Mouse (Mus musculus) 416B (cell line): ENCODE measurements around the gene Rbm4.
"Not testable (repeated sequence)": the region's sequence is repeated elsewhere in the genome, so short reads cannot be mapped to it uniquely, and the experiment has no call there.

Experiments used
- DNase-seq: peaks from one replicate; pipeline ENCODE4 v3.0.0; 2011; ENCODE audit warnings: low read depth

The Rbm4 gene

GRCm38 (mm10) chr19:4797846-4798245 lies 4.1 kb upstream of the Rbm4 start:
- DNase-seq, result no peak

- no peak for DNase-seq
Observed at GRCm38 (mm10) chr19:4795929-4796328, 2.2 kb upstream of the Rbm4 start.

GRCm38 (mm10) chr19:4793281-4793830 lies 345 bp downstream of the Rbm4 start:
- DNase-seq, result no peak

GRCm38 (mm10) chr19:4786313-4786712 lies 7.4 kb downstream of the Rbm4 start:
- DNase-seq, result no peak

GRCm38 (mm10) chr19:4785206-4785605 lies 8.5 kb downstream of the Rbm4 start:
- DNase-seq, result no peak

GRCm38 (mm10) chr19:4782891-4783290 lies 10.8 kb downstream of the Rbm4 start:
- no peak for DNase-seq

GRCm38 (mm10) chr19:4772785-4773184 lies 20.9 kb downstream of the Rbm4 start:
- no peak for DNase-seq

- no peak for DNase-seq
Observed at GRCm38 (mm10) chr19:4767507-4768148, 26.1 kb downstream of the Rbm4 start.

GRCm38 (mm10) chr19:4762876-4763275 lies 30.8 kb downstream of the Rbm4 start:
- DNase-seq, result peak; percentile 48

- DNase-seq, result not testable (repeated sequence)
Observed at GRCm38 (mm10) chr19:4760544-4760943, 33.2 kb downstream of the Rbm4 start.

- DNase-seq, result no peak
Observed at GRCm38 (mm10) chr19:4756921-4757320, 36.8 kb downstream of the Rbm4 start.

GRCm38 (mm10) chr19:4756193-4756911 lies 37.3 kb downstream of the Rbm4 start, which contains the start of gene Rbm4b:
TSS of gene Rbm4b (plus strand) at chr19:4756497.
- DNase-seq, result peak; percentile 91

- peak; percentile 89 for DNase-seq
Observed at GRCm38 (mm10) chr19:4755565-4756192, 38.0 kb downstream of the Rbm4 start.

- no peak for DNase-seq
Observed at GRCm38 (mm10) chr19:4749975-4750374, 43.7 kb downstream of the Rbm4 start.

GRCm38 (mm10) chr19:4748493-4748892 lies 45.2 kb downstream of the Rbm4 start:
- DNase-seq, result no peak

GRCm38 (mm10) chr19:4747631-4748312 lies 45.9 kb downstream of the Rbm4 start:
- no peak for DNase-seq

- no peak for DNase-seq
Observed at GRCm38 (mm10) chr19:4746611-4747010, 47.1 kb downstream of the Rbm4 start.

- no peak for DNase-seq
Observed at GRCm38 (mm10) chr19:4745681-4746080, 48.0 kb downstream of the Rbm4 start.

GRCm38 (mm10) chr19:4745057-4745456 lies 48.6 kb downstream of the Rbm4 start:
- DNase-seq, result no peak

GRCm38 (mm10) chr19:4744026-4744425 lies 49.7 kb downstream of the Rbm4 start:
- DNase-seq, result no peak

- DNase-seq, result peak; percentile 50
Observed at GRCm38 (mm10) chr19:4743524-4743923, 50.2 kb downstream of the Rbm4 start.

- no peak for DNase-seq
Observed at GRCm38 (mm10) chr19:4742229-4742628, 51.5 kb downstream of the Rbm4 start.
